Mouse (Mus musculus) midbrain, embryonic 11.5 days (tissue): ENCODE measurements around the gene Nphp4. TPM values are rescaled to one million over a fixed set of nuclear protein-coding genes. Genes with fewer than 3 reads are reported as not detected.

Experiments used
- ATAC-seq: fragments of 200-750 bp; cut with Nextera tagmentation; 2 replicates; pipeline ENCODE4 v1.8.0; 2017; ENCODE audit warnings: moderate TSS enrichment, moderate library complexity; ENCODE audit not compliant: low FRiP score
- DNase-seq: peaks from one replicate; pipeline ENCODE4 v3.0.0; 2015; ENCODE audit warnings: low spot score; ENCODE audit errors: missing footprints
- H3K27ac ChIP-seq: fragments of 300-500 bp; sonication (generic); 2 replicates; pipeline ENCODE4 v1.5.1; 2014; ENCODE audit warnings: low read depth, low read length
- H3K27me3 ChIP-seq: fragments of 300-500 bp; sonication (generic); 2 replicates; pipeline ENCODE4 v1.6.1; 2014; ENCODE audit warnings: mild to moderate bottlenecking, low read length, moderate library complexity, mixed read lengths; ENCODE audit not compliant: control insufficient read depth, insufficient read depth
- H3K36me3 ChIP-seq: fragments of 300-500 bp; sonication (generic); 2 replicates; pipeline ENCODE4 v1.6.1; 2014; ENCODE audit warnings: mild to moderate bottlenecking, low read length, moderate library complexity, mixed read lengths; ENCODE audit not compliant: control insufficient read depth, insufficient read depth
- H3K4me1 ChIP-seq: fragments of 300-500 bp; sonication (generic); 2 replicates; pipeline ENCODE4 v1.6.1; 2014; ENCODE audit warnings: low read length; ENCODE audit not compliant: control insufficient read depth, insufficient read depth
- H3K4me2 ChIP-seq: fragments of 300-500 bp; sonication (generic); 2 replicates; pipeline ENCODE4 v1.6.1; 2014; ENCODE audit warnings: mild to moderate bottlenecking, moderate library complexity
- H3K4me3 ChIP-seq: fragments of 300-500 bp; sonication (generic); 2 replicates; pipeline ENCODE4 v1.5.1; 2014; ENCODE audit warnings: low read depth, low read length
- H3K9ac ChIP-seq: fragments of 300-500 bp; sonication (generic); 2 replicates; pipeline ENCODE4 v1.6.1; 2014; ENCODE audit warnings: low read length
- H3K9me3 ChIP-seq: fragments of 300-500 bp; sonication (generic); 2 replicates; pipeline ENCODE4 v1.6.1; 2016; ENCODE audit warnings: low read length; ENCODE audit not compliant: control insufficient read depth
- WGBS: fragments of 180-500 bp; shearing (Covaris S2); extraction: QIAGEN DNeasy Blood & Tissue Kit; methylation state at CpG from one replicate; pipeline ENCODE4 v1.1.7; 2014; 5-methylcytosine and 5-hydroxymethylcytosine counted together
- polyA plus RNA-seq: library from polyadenylated mRNA; unstranded; fragments of >200 nt; fragmentation: Nextera tagmentation; extraction: Ambion mirVana; gene quantifications from 2 replicates; pipeline ENCODE4 v1.2.1, GENCODE M21; 2014

Nphp4 gene
- polyA plus RNA-seq, 1 experiment from 2014 or later, result 4.4 TPM

DNA sequence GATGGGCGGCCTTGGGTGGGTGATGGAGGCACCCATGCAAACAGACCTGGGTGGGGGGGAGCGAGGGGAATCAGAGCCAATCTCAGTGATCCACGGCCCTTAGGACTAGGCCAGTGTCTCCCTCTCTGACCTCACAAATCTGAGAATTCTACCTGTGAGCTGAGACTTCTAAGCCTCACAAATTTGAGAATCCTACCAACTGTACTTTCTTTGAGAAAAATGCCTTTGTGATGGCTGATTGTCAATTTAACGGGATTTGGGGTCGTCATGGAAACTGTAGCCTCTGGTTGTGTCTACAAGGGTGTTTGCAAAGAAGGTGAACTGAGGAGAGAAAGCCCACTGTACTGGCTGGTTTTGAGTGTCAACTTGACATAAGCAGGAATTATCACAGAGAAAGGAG, 127.8 kb downstream of the Nphp4 start:
- H3K4me2 ChIP-seq, result no peak overlapping the region
- no peak overlapping the region for H3K4me3 ChIP-seq
- H3K27me3 ChIP-seq, result no peaks in the 10 kb centered on the region
- H3K4me1 ChIP-seq, result no peaks in the 10 kb centered on the region
- H3K36me3 ChIP-seq, result no peaks in the 10 kb centered on the region
- H3K9me3 ChIP-seq, result no peaks in the 10 kb centered on the region
- DNase-seq, result peak; percentile 86
- H3K9ac ChIP-seq, result no peak overlapping the region
- no peak overlapping the region for H3K27ac ChIP-seq
- ATAC-seq, result no peak
- WGBS, result 72% methylated on average over 5 of the region's 5 CpGs

DNA sequence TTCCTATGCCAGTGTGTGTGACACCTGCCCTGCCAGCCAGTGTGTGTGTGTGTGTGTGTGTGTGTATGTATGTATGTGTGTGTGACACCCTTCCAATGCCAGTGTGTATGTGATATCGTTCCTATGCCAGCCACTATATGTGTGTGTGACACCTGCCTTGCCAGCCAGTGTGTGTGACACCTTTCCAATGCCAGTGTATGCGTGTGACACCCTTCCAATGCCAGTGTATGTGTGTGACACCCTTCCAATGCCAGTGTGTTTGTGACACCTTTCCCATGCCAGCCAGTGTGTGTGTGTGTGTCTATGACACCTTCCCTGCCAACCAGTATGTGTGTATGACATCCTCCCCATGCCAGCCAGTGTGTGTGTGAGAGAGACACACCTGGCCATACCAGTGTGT, 132.7 kb downstream of the Nphp4 start:
- Histone ChIP-seq H3K4me3 (no peak overlapping the region), H3K4me2 (no peak overlapping the region), H3K4me1 (no peaks in the 10 kb centered on the region), H3K36me3 (no peaks in the 10 kb centered on the region), H3K9ac (no peak overlapping the region), H3K27ac (no peak overlapping the region), H3K9me3 (no peaks in the 10 kb centered on the region), H3K27me3 (no peaks in the 10 kb centered on the region)
- 79% methylated on average over 2 of the region's 2 CpGs for WGBS
- no peak for ATAC-seq
- DNase-seq, result no peak

DNA sequence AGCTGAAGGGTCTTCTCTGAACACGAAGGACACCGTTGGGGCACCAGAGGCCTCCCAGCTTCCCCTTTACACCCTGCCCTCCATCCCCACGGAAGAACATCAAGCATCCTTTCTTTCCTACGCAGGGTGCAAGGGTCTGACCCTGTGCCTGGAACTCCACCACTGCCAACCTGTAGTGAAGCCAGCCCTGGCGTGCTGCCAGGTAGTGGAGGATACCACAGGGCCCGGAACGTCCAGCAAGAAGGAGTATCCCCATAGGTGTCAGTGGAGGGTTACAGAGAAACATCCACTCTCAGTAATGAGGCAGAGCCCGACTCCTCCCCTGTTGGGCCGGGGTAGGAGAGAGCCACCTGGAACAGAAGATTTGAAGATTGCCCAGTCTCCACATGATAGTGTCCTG, 133.5 kb downstream of the Nphp4 start:
- H3K27ac ChIP-seq, result no peak overlapping the region
- no peak overlapping the region for H3K4me2 ChIP-seq
- WGBS, result 88% methylated on average over 9 of the region's 9 CpGs
- H3K27me3 ChIP-seq, result no peaks in the 10 kb centered on the region
- DNase-seq (no peak), ATAC-seq (no peak)
- no peaks in the 10 kb centered on the region for H3K9me3 ChIP-seq
- H3K9ac ChIP-seq, result no peak overlapping the region
- H3K4me1 ChIP-seq, result no peaks in the 10 kb centered on the region
- H3K4me3 ChIP-seq, result no peak overlapping the region
- no peaks in the 10 kb centered on the region for H3K36me3 ChIP-seq

Other genes with a start within 250 kb of the Nphp4 start
- 7.4 and 9.5 TPM in 2 replicates for gene Gpr153, start 202.5 kb upstream of the Nphp4 start, polyA plus RNA-seq
- gene Hes3, start 185.0 kb upstream of the Nphp4 start, polyA plus RNA-seq, result 8.6 and 12.6 TPM in 2 replicates
- gene Icmt, start 179.5 kb upstream of the Nphp4 start, polyA plus RNA-seq, result 18.1 and 19.8 TPM in 2 replicates
- gene Rnf207, start 157.7 kb upstream of the Nphp4 start, polyA plus RNA-seq, result 1.1 and 1.7 TPM in 2 replicates
- gene Rpl22, start 151.0 kb upstream of the Nphp4 start, polyA plus RNA-seq, result 357 and 368 TPM in 2 replicates
- gene Chd5, start 138.1 kb upstream of the Nphp4 start, polyA plus RNA-seq, result 0.56 and 0.66 TPM in 2 replicates
- 10.5 and 11.0 TPM in 2 replicates for gene Kcnab2, start 1.2 kb downstream of the Nphp4 start, polyA plus RNA-seq